Mouse (Mus musculus) embryonic facial prominence, embryonic 12.5 days (tissue): Measurements from ENCODE around the gene Lrrc8d. TPM values are rescaled to one million over a fixed set of nuclear protein-coding genes. Genes with fewer than 3 reads are reported as not detected.
A peak's percentile ranks its signal among the peaks of the same experiment; 100 is the strongest.

Source experiments
- ATAC-seq: fragments of 200-750 bp; cut with Nextera tagmentation; 2 replicates; pipeline ENCODE4 v1.8.0; 2017; ENCODE audit not compliant: insufficient number of reproducible peaks, insufficient read depth, low FRiP score, low TSS enrichment
- H3K27ac ChIP-seq: fragments of 300-500 bp; sonication (generic); 2 replicates; pipeline ENCODE4 v1.5.1; 2016; ENCODE audit warnings: mild to moderate bottlenecking
- H3K27me3 ChIP-seq: fragments of 300-500 bp; sonication (generic); 2 replicates; pipeline ENCODE4 v1.6.1; 2016; ENCODE audit warnings: mild to moderate bottlenecking, moderate library complexity
- H3K36me3 ChIP-seq: fragments of 300-500 bp; sonication (generic); 2 replicates; pipeline ENCODE4 v1.6.1; 2016; ENCODE audit warnings: mild to moderate bottlenecking
- H3K4me1 ChIP-seq: fragments of 300-500 bp; sonication (generic); 2 replicates; pipeline ENCODE4 v1.6.1; 2016
- H3K4me2 ChIP-seq: fragments of 300-500 bp; sonication (generic); replicated peaks from 2 replicates; pipeline ENCODE4 v1.6.1; 2016; ENCODE audit warnings: mild to moderate bottlenecking, moderate library complexity
- H3K4me3 ChIP-seq: fragments of 300-500 bp; sonication (generic); 2 replicates; pipeline ENCODE4 v1.5.1; 2016; ENCODE audit warnings: mild to moderate bottlenecking
- H3K9ac ChIP-seq: fragments of 300-500 bp; sonication (generic); 2 replicates; pipeline ENCODE4 v1.6.1; 2016; ENCODE audit warnings: mild to moderate bottlenecking, moderate library complexity
- H3K9me3 ChIP-seq: fragments of 300-500 bp; sonication (generic); 2 replicates; pipeline ENCODE4 v1.6.1; 2016; ENCODE audit warnings: mild to moderate bottlenecking, moderate library complexity
- WGBS: fragments of 180-500 bp; shearing (Covaris S2); methylation state at CpG from one replicate; pipeline ENCODE4 v1.1.7; 2016; 5-methylcytosine and 5-hydroxymethylcytosine counted together
- polyA plus RNA-seq: library from polyadenylated mRNA; unstranded; fragments of >200 nt; fragmentation: Nextera tagmentation; extraction: Ambion mirVana; gene quantifications from 2 replicates; pipeline ENCODE4 v1.2.1, GENCODE M21; 2016

Lrrc8d gene
- polyA plus RNA-seq, 1 experiment from 2014 or later: 26.5 TPM

DNA sequence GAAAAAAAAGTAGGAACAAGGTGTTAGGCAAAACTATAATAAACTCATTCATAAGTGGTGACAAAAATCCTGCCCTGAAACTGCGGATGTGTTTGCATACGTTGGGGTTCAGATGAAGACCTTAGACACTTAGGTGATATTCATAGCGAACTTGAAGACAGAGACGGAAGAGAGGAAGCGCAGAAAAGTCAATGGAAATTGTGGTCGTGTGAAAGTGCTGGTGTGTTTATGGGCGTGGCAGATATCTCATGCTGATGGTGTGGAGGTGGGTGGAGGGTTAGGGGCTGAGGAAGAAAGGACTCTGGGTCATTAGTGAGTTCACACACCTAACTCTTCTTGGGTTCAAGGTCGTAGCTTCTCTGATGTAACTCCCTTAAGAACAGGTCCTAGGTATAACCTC lies 172.4 kb downstream of the Lrrc8d start:
- Histone ChIP-seq H3K27ac (no peak overlapping the region), H3K4me2 (no peak overlapping the region), H3K4me3 (no peak overlapping the region), H3K9me3 (no peaks in the 10 kb centered on the region), H3K4me1 (peaks cover 6% of the 10 kb centered on the region), H3K27me3 (no peaks in the 10 kb centered on the region), H3K36me3 (no peaks in the 10 kb centered on the region), H3K9ac (no peak overlapping the region)
- no peak for ATAC-seq
- whole genome bisulfite sequencing: 87% methylated on average over 8 of the region's 8 CpGs

DNA sequence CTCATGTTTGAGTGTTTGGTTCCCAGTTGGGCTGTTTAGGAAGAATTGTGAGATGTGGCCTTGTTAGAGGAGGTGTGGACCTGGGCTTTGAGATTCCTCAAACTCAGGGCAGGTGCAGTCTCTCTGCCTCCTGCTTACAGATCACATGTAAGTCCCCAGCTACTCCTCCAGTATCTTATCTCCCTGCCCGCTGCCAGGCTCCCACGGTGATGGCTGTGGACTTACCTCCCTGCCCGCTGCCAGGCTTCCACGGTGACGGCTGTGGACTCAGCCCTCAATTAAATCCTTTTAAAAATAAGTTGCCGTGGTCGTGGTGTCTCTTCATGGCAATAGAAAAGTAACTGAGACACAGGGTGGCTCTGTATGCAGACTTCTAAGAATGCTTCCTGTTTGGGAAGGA lies 173.1 kb downstream of the Lrrc8d start:
- H3K4me1 ChIP-seq: peaks cover 6% of the 10 kb centered on the region
- H3K27me3 ChIP-seq: no peaks in the 10 kb centered on the region
- no peak overlapping the region for H3K27ac ChIP-seq
- H3K4me2 ChIP-seq: no peak overlapping the region
- no peaks in the 10 kb centered on the region for H3K36me3 ChIP-seq
- no peak for ATAC-seq
- no peak overlapping the region for H3K9ac ChIP-seq
- H3K9me3 ChIP-seq: no peaks in the 10 kb centered on the region
- WGBS: 61% methylated on average over 7 of the region's 7 CpGs
- H3K4me3 ChIP-seq: no peak overlapping the region

DNA sequence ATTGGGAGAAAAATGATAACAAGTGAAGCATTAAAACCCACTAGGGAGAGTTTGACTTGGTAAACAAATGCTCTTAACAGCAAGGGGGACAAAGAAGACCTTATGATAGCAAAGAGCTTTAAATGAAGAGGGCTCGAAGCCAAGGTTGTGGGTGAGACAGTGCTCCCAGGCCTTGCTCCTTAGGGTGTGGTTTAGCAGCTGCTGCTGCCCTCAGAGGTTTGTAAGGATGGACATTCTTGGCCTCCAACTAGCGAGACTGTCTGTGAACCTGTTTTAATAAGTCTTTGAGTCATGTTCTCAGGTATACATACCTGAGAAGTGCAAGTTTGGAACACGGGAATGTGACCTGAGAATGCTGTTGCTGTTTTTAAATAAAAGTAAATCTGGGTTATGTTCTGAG lies 174.0 kb downstream of the Lrrc8d start:
- no peak for ATAC-seq
- H3K27me3 ChIP-seq: no peaks in the 10 kb centered on the region

DNA sequence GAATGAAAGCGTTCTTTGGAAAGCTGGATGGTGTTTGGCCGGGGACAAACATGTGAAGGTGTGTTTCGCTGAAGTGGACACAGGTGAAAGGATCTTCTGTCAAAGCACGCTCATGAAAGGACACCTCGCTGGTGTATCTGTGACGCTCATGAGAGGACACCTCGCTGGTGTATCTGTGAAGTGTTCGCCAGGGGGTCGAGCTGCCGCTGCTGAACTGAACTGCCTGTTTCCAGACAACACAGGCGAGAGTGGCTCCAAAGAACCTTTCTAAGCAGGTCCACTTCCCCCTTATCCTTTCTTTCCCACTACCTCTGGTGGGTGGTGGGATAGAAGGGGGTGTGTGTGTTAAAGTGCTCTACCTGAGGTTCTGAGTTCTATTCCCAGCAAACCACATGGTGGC lies 174.7 kb downstream of the Lrrc8d start:
- Histone ChIP-seq H3K27me3 (no peaks in the 10 kb centered on the region), H3K9me3 (no peaks in the 10 kb centered on the region), H3K4me3 (no peak overlapping the region), H3K9ac (no peak overlapping the region), H3K4me1 (peaks cover 14% of the 10 kb centered on the region), H3K36me3 (no peaks in the 10 kb centered on the region), H3K4me2 (no peak overlapping the region), H3K27ac (no peak overlapping the region)
- 92% methylated on average over 11 of the region's 11 CpGs for WGBS
- ATAC-seq: no peak

More for the DNA sequence above, 174.0 kb downstream of the Lrrc8d start:
- Histone ChIP-seq H3K4me1 (peaks cover 12% of the 10 kb centered on the region), H3K9me3 (no peaks in the 10 kb centered on the region), H3K4me2 (no peak overlapping the region), H3K9ac (no peak overlapping the region), H3K27ac (no peak overlapping the region), H3K36me3 (no peaks in the 10 kb centered on the region), H3K4me3 (no peak overlapping the region)
- 68% methylated on average over 3 of the region's 3 CpGs for WGBS

DNA sequence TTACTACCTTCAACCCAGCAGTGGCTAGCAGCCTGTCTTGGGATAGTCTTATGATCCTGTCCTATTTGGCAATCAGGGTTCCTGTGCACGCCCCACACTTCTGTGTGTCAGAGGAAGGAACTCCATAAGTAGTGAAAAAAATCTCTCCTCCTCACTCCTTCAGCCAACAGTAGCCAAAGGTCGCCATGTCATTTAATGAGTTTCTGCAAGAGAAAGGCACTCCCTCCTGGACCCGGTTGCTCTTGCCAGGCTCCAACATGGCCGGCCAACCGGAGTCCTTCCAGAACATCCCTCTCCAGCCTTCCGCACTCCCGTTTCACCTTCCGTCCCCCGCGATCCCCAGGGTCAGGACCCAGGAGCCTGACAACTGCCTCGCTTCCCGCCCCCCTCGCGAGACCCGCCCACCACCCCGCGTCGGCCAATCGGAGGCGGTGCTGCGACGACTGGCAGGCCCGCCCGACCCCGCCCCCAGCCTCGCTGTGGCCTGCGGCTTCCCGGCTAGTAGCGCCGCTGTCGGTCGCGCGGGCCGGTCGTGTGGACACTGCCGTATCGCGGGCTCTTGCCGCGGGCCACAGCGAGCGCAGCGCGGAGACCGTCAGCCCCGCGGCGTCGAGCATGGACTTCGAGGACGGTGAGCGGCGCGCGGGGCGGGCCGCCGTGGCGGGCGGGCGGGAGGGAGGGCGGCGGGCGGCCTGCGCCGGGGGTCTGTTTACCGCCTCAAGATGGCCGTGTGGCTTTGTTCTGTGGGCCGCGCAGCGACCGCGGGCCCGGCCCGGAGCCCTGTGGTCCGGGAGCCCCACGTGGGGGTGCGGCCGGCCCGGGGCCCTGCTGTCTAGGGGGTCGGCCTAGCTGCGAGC lies 176.5 kb downstream of the Lrrc8d start, which contains the start of gene Zfp326:
Gene Zfp326 (plus strand): TSS at position 498 of the 857 bp plus-strand sequence.
- Histone ChIP-seq H3K27ac (peak within 1 kb of the TSS; percentile 89), H3K36me3 (0 out of 2 replicates have a peak, but pooled peaks cover 5% of the 10 kb centered on the region), H3K4me3 (peak within 1 kb of the TSS; percentile 95), H3K9ac (peak within 1 kb of the TSS; percentile 99), H3K27me3 (no peaks in the 10 kb centered on the region), H3K4me1 (peaks cover 16% of the 10 kb centered on the region), H3K4me2 (peak within 1 kb of the TSS; percentile 73), H3K9me3 (no peaks in the 10 kb centered on the region)
- ATAC-seq: peak; percentile 89
- WGBS: 1% methylated on average over 79 of the region's 83 CpGs

DNA sequence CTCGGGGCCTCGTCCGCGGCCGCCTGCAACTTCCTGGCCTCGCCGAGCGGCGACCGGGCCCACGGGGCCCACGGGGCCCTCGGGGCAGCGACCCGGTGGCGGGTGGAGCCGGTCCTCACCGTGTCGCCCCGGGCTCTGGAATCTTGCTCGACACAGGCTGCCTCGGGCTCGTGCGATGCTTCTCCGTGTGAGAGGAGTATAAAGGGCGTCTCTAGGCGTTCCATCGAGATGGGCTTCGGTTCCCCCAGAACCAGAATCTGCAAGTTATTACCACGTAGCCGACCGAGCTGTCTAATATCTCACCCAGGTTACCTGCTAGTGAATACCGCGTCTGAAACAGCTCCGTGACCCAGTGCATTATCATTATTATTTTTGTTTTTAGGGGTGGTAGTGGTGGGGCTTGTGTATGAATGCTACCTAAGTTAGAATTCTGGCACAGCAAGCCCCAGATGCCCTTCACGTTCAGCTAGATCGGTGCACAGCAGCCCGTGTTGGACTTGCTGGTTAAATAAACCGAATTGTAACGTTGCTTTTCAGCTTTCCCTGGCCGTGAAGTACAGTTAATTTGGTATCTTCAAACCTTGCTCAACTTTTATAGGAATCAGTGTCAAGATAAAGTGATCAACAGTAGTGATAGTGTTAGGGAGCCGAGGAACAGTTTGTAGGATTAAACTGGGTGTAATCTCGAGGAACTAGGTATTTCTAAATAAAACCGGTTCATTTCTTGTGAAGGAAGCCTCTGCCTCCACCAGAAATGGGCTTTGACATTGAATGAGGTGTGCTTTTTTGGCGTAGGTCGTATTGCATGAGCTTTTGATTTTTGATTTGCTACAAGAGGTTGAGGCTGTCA lies 177.4 kb downstream of the Lrrc8d start:
- Histone ChIP-seq H3K4me2 (peak overlapping the region; percentile 73), H3K36me3 (0 out of 2 replicates have a peak, but pooled peaks cover 9% of the 10 kb centered on the region), H3K4me1 (peaks cover 16% of the 10 kb centered on the region), H3K27ac (peak overlapping the region; percentile 89), H3K27me3 (no peaks in the 10 kb centered on the region), H3K9me3 (no peaks in the 10 kb centered on the region), H3K4me3 (peak overlapping the region; percentile 95), H3K9ac (peak overlapping the region; percentile 99)
- under 1% methylated on average over 46 of the region's 46 CpGs for WGBS
- ATAC-seq: peak; percentile 69

Other genes starting within 250 kb of the Lrrc8d start
- 13.2 TPM in 2 replicates for gene Lrrc8c, start 180.6 kb upstream of the Lrrc8d start, polyA plus RNA-seq
- 64.1 and 67.5 TPM in 2 replicates for gene Zfp326, start 176.6 kb downstream of the Lrrc8d start, polyA plus RNA-seq